Mouse (Mus musculus): ENCODE data around the gene Nme7.

DNA sequence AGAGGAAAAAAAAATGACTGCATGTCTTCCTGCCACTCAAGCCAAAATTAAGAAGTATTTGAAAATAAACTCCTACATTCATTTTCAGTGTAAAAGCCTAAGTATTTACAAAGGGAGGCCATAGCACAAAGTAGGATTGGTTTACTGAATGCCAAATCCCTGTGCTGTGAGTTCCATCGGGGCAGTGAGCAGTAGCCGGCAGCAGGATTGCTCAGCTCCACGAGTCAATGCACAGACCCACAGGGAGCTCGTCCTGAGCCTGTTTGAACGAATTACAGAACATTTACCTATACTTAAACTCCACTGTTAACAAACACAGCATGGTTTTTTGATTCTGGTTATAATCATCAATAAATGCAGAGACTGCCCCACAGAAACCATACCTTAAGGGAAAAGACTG lies 128.7 kb downstream of the Nme7 start:
- no peak for TF ChIP-seq CTCF (IDR thresholded peaks at IDR 0.05; ENCODE audit: low read depth)
- TF ChIP-seq EP300 (IDR thresholded peaks at IDR 0.05; ENCODE audit: low read depth) = no peak

Measured in heart, postnatal 0 days (tissue).